ENCODE assay signal across 8 mouse cellular contexts in the genomic region with DNA sequence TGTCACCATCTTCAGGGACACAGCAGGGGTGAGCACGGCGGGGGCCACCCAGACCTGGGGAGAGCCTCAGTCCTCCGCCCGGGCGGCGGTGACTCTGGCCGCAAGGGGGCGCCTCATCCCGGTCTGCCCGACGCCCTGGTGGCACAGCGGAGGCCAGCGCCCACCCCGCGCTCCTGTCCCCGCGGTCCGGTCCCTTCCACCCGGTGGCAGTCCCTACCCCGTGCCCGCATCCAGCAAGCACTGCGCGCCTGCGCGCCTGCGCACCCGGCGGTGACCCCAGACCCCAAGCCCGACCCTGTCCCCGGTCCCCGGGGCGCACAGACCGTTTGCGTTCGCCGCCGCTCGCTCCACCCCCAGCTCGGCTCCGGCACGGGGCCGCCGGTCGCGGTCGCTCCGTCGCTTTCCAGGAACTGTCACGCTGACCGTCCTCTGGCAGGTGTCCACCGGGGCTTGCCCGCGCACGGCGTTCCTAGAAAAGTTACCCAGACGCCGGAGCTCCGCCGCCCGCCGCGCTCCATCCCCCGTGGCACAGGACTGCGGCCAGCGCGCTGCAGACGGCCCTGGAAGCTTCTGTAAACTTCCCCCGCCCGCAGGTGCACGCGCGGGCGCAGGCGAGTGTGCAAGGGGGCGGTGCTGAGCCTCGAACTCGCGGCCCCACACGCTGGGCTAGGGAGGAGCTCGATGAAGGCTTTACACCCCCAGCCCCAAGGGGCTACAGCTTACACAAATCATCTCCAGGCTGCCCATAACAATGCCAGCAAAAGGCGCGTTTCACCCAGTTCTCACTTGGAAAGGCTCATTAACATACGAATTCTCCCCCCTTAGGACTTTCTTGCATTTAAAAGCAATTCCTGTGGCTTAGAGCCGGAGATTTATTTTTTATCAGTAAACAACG.
A peak's percentile ranks its signal among the peaks of the same experiment; 100 is the strongest.
DNase-seq lines count a peak whose midpoint lies in the region; ATAC-seq lines count a peak whose summit lies in the region.

No protein-coding gene starts in this region.

- H3K27ac ChIP-seq in midbrain, embryonic 10.5 days (replicated peaks), result peak overlapping the region; percentile 85

- DNase-seq in adrenal gland, adult 8-10 months, result peak; percentile 79
- DNase-seq in embryo, embryonic 10 days (ENCODE audit: low spot score), result peak; percentile 77
- peak; percentile 89 for DNase-seq in gastrocnemius, postnatal 14 days
- DNase-seq in left cerebral cortex, postnatal 4 days, result peak; percentile 78
- peak; percentile 80 for DNase-seq in midbrain, embryonic 10.5 days (ENCODE audit: low spot score)
- peak; percentile 75 for DNase-seq in right cerebral cortex, postnatal 25 days
- DNase-seq in urinary bladder, postnatal 36 days (ENCODE audit: low spot score in 2 of 2), result peak; percentile 73 to 81

- no peaks in the 10 kb centered on the region for H3K9me3 ChIP-seq in midbrain, embryonic 10.5 days (replicated peaks)

- peaks cover 44% of the 10 kb centered on the region for H3K4me1 ChIP-seq in midbrain, embryonic 10.5 days

- WGBS in midbrain, embryonic 10.5 days, result under 1% methylated on average over 84 of the region's 85 CpGs

- H3K27me3 ChIP-seq in midbrain, embryonic 10.5 days (ENCODE audit: low read depth, poor library complexity, severe bottlenecking), result peaks cover 89% of the 10 kb centered on the region

- peak; percentile 77 for ATAC-seq in inflammation-experienced regulatory T-cells, adult 6 months

- H3K36me3 ChIP-seq in midbrain, embryonic 10.5 days, result no peaks in the 10 kb centered on the region

- intact Hi-C loops in gastrocnemius, postnatal 14 days (cut with DNase I; ENCODE audit: low total_unique reads), result loop anchor here (5.0 kb wide), 1 partner anchor 58 kb away; no protein-coding TSS in a partner anchor
- intact Hi-C loops in left cerebral cortex, postnatal 4 days (cut with DNase I), result loop anchor here (10.0 kb wide), 1 partner anchor 696 kb away; no protein-coding TSS in a partner anchor

- peak overlapping the region; percentile 80 for H3K4me3 ChIP-seq in midbrain, embryonic 10.5 days

Comparison
In these comparisons a context has a peak if more than half of its experiments do, and no peak if none do; other contexts are left out.
1. Peak in every context shown above with its lines: DNase-seq, ATAC-seq, H3K4me3 ChIP-seq and H3K27ac ChIP-seq.